Mouse (Mus musculus) liver, postnatal 0 days (tissue): Measurements from ENCODE around the gene Ing2.

Experiments
- CTCF ChIP-seq: sonication (generic); IDR thresholded peaks from 2 replicates; pipeline ENCODE4 v1.5.1; 2016; ENCODE audit warnings: antibody characterized with exemption, low read depth
- EP300 ChIP-seq: IDR thresholded peaks from 2 replicates; pipeline ENCODE4 v1.6.1; 2016; ENCODE audit warnings: antibody characterized with exemption, low read depth, mild to moderate bottlenecking

GRCm38 (mm10) chr8:47651913-47652736 lies 23.2 kb downstream of the Ing2 start:
- TF ChIP-seq EP300 (no peak), CTCF (no peak)
